In genomic region chr8:22058368-22058767, GRCm38 (mm10) we compare ENCODE assay signal across 22 mouse cellular contexts. TPM values are rescaled to one million over a fixed set of nuclear protein-coding genes. Genes with fewer than 3 reads are reported as not detected.
DNase-seq lines count a peak whose midpoint lies in the region; ATAC-seq and TF ChIP-seq lines count a peak whose summit lies in the region.
"Had no signal": no experiment of that assay in that cellular context is flagged by ENCODE, and none has a peak within 500 bp of the region (broad histone marks: within the 10 kb centered on the region; RNA-seq: fewer than 3 reads in every experiment).

No protein-coding gene starts in this region.

- no peak for ATAC-seq in intestine, embryonic 15.5 days
- ATAC-seq in intestine, postnatal 0 days = no peak
- ATAC-seq in liver, embryonic 13.5 days (ENCODE audit: low read depth) = peak; percentile 47
- ATAC-seq in inflammation-experienced regulatory T-cells, adult 6 months = no peak
- ATAC-seq: forebrain, embryonic 15.5 days; lung, postnatal 0 days had no signal

- H3K4me3 ChIP-seq in intestine, embryonic 15.5 days (replicated peaks) = no peak overlapping the region
- H3K4me3 ChIP-seq in intestine, postnatal 0 days (ENCODE audit: low read depth, low read length) = no peak overlapping the region
- H3K4me3 ChIP-seq in liver, embryonic 13.5 days (replicated peaks) = peak overlapping the region; percentile 94
- no peak overlapping the region for H3K4me3 ChIP-seq in layer of hippocampus, adult 2 months
- H3K4me3 ChIP-seq: forebrain, embryonic 15.5 days; left cerebral cortex, adult 2 months; limb, embryonic 15.5 days; midbrain, embryonic 12.5 days had no signal

- H3K36me3 ChIP-seq in intestine, embryonic 15.5 days = no peaks in the 10 kb centered on the region
- H3K36me3 ChIP-seq in intestine, postnatal 0 days (ENCODE audit: control insufficient read depth, insufficient read depth) = peaks cover 4% of the 10 kb centered on the region; the same call in 1 of the 2 replicates
- peaks cover 13% of the 10 kb centered on the region for H3K36me3 ChIP-seq in liver, embryonic 13.5 days

- 0 out of 2 replicates have a peak overlapping the region, but pooled peaks have one; percentile 11 for H3K4me2 ChIP-seq in intestine, embryonic 15.5 days (replicated peaks)
- no peak overlapping the region for H3K4me2 ChIP-seq in intestine, postnatal 0 days (replicated peaks; ENCODE audit: low read depth)
- peak overlapping the region; percentile 89 for H3K4me2 ChIP-seq in liver, embryonic 13.5 days
- H3K4me2 ChIP-seq: forebrain, embryonic 15.5 days; limb, embryonic 15.5 days; midbrain, embryonic 12.5 days had no signal

- peaks cover 4% of the 10 kb centered on the region; the same call in 1 of the 2 replicates for H3K4me1 ChIP-seq in intestine, embryonic 15.5 days (replicated peaks)
- H3K4me1 ChIP-seq in intestine, postnatal 0 days (replicated peaks; ENCODE audit: control insufficient read depth, insufficient read depth, low read length) = peaks cover 3% of the 10 kb centered on the region; the same call in 1 of the 2 replicates
- peaks cover 75% of the 10 kb centered on the region for H3K4me1 ChIP-seq in liver, embryonic 13.5 days (replicated peaks)

- no peak overlapping the region for H3K9ac ChIP-seq in intestine, embryonic 15.5 days
- H3K9ac ChIP-seq in intestine, postnatal 0 days (ENCODE audit: low read depth, low read length) = no peak overlapping the region
- H3K9ac ChIP-seq in liver, embryonic 13.5 days = peak overlapping the region; percentile 94
- H3K9ac ChIP-seq: forebrain, embryonic 15.5 days; hindbrain, embryonic 14.5 days; limb, embryonic 15.5 days; midbrain, embryonic 12.5 days had no signal

- WGBS in intestine, embryonic 15.5 days = 67% methylated on average over 9 of the region's 9 CpGs
- WGBS in intestine, postnatal 0 days = 49% methylated on average over 9 of the region's 9 CpGs
- WGBS in liver, embryonic 13.5 days (ENCODE audit: insufficient replicate concordance) = 14% methylated on average over 9 of the region's 9 CpGs

- peak; percentile 66 for DNase-seq in c-Kit-positive CD71-positive TER-119-positive erythroid progenitor cells, embryonic 14.5 days (ENCODE audit: low spot score)
- DNase-seq in liver, embryonic 13.5 days = peak; percentile 48
- DNase-seq in layer of hippocampus, adult 2 months (ENCODE audit: low spot score in 2 of 2) = no peak
- no peak for DNase-seq in thymus, postnatal 25 days
- DNase-seq: adrenal gland, postnatal 14 days; cerebellum, adult 8-10 months; heart, postnatal 36 days; kidney, adult 11 months; left cerebral cortex, postnatal 4 days; right cerebral cortex, postnatal 14 days; thymus, adult 2 months had no signal

- H3K27ac ChIP-seq in intestine, embryonic 15.5 days = no peak overlapping the region
- H3K27ac ChIP-seq in intestine, postnatal 0 days (ENCODE audit: low read depth, low read length) = no peak overlapping the region
- H3K27ac ChIP-seq in liver, embryonic 13.5 days = peak overlapping the region; percentile 96
- no peak overlapping the region for H3K27ac ChIP-seq in layer of hippocampus, adult 2 months
- H3K27ac ChIP-seq: forebrain, embryonic 15.5 days; hindbrain, embryonic 14.5 days; left cerebral cortex, adult 2 months; limb, embryonic 15.5 days; macrophage; midbrain, embryonic 12.5 days; stomach, postnatal 0 days had no signal

- peaks cover 8% of the 10 kb centered on the region; the same call in 1 of the 2 replicates for H3K27me3 ChIP-seq in intestine, embryonic 15.5 days (replicated peaks)
- H3K27me3 ChIP-seq in intestine, postnatal 0 days (replicated peaks; ENCODE audit: control insufficient read depth, insufficient read depth, low read length) = no peaks in the 10 kb centered on the region
- no peaks in the 10 kb centered on the region for H3K27me3 ChIP-seq in liver, embryonic 13.5 days

- no peak for TF ChIP-seq CTCF in intestine, postnatal 0 days (IDR thresholded peaks at IDR 0.05; ENCODE audit: low read depth)
- TF ChIP-seq CTCF in layer of hippocampus, adult 2 months (conservative IDR thresholded peaks at IDR 0.05) = no peak

- no peaks in the 10 kb centered on the region for H3K9me3 ChIP-seq in intestine, embryonic 15.5 days
- no peaks in the 10 kb centered on the region for H3K9me3 ChIP-seq in intestine, postnatal 0 days (ENCODE audit: control insufficient read depth)
- H3K9me3 ChIP-seq in liver, embryonic 13.5 days (replicated peaks) = no peaks in the 10 kb centered on the region
- H3K9me3 ChIP-seq: forebrain, embryonic 15.5 days; limb, embryonic 15.5 days; midbrain, embryonic 12.5 days had no signal

RNA-seq across cellular contexts. Expression of gene Atp7b, which starts 1.7 kb away (rescaled TPM):
- polyA plus RNA-seq in intestine, embryonic 15.5 days (2015; fragmentation: Nextera tagmentation; extraction: Ambion mirVana) = 4.5 and 5.9 TPM in 2 replicates
- polyA plus RNA-seq in intestine, postnatal 0 days (2015; fragmentation: Nextera tagmentation; extraction: Ambion mirVana) = 3.0 and 3.9 TPM in 2 replicates
- polyA plus RNA-seq in liver, embryonic 13.5 days (2015; fragmentation: Nextera tagmentation; extraction: Ambion mirVana) = 10.4 and 13.0 TPM in 2 replicates
- under 1 TPM; 0.07 to 0.14 (median 0.13) TPM for polyA plus RNA-seq in inflammation-experienced regulatory T-cells, adult 6 months (2017; shearing (Covaris generic))
- total RNA-seq in layer of hippocampus, adult 2 months (2021) = 1 to 10 TPM; 2.3 to 2.4 TPM
- polyA plus RNA-seq: macrophage had no signal

RNA-seq across cellular contexts. Expression of gene Alg11, which starts 2.2 kb away (rescaled TPM):
- 29.6 and 30.6 TPM in 2 replicates for polyA plus RNA-seq in intestine, embryonic 15.5 days (2015; fragmentation: Nextera tagmentation; extraction: Ambion mirVana)
- 12.1 and 12.4 TPM in 2 replicates for polyA plus RNA-seq in intestine, postnatal 0 days (2015; fragmentation: Nextera tagmentation; extraction: Ambion mirVana)
- polyA plus RNA-seq in liver, embryonic 13.5 days (2015; fragmentation: Nextera tagmentation; extraction: Ambion mirVana) = 9.9 and 13.1 TPM in 2 replicates
- 10 to 100 TPM; 20.0 to 28.1 (median 21.0) TPM for polyA plus RNA-seq in inflammation-experienced regulatory T-cells, adult 6 months (2017; shearing (Covaris generic))
- total RNA-seq in layer of hippocampus, adult 2 months (2021) = 10 to 100 TPM; 34.7 to 42.0 TPM

Comparison
In these comparisons a context has a peak if more than half of its experiments do, and no peak if none do; other contexts are left out.
1. DNase-seq: peak in c-Kit-positive CD71-positive TER-119-positive erythroid progenitor cells, embryonic 14.5 days (single experiment) and liver, embryonic 13.5 days (single experiment); none in layer of hippocampus, adult 2 months (0 of 2) and thymus, postnatal 25 days (single experiment).